Mouse (Mus musculus) liver, adult 10 weeks (tissue): Measurements from ENCODE around the gene Trim27. TPM values are rescaled to one million over a fixed set of nuclear protein-coding genes. Genes with fewer than 3 reads are reported as not detected.

Experiments used
- polyA plus RNA-seq: library from polyadenylated mRNA; stranded (reverse); fragments of 350-450 nt; fragmentation: Illumina TruSeq; extraction: RNeasy Lipid Tissue Mini Kit (QIAGEN cat#74804); gene quantifications from one replicate; pipeline ENCODE4 v1.2.3, GENCODE M21; 2014; ENCODE audit warnings: low read depth, low replicate concordance

Trim27 gene
- polyA plus RNA-seq, result 17.1 TPM

GRCm38 (mm10) chr13:21179367-21179723, at the start of gene Trim27:
Trim27 (plus strand) TSS chr13:21179445.

GRCm38 (mm10) chr13:21145767-21146166, 33.5 kb upstream of the Trim27 start, which contains the start of gene Olfr1368:
Olfr1368 (minus strand) TSS chr13:21145867.

Other genes starting within 250 kb of the Trim27 start
- gene Olfr1370, start 104.5 kb upstream of the Trim27 start, polyA plus RNA-seq, result not detected
- not detected for gene Olfr1369-ps1, start 68.0 kb upstream of the Trim27 start, polyA plus RNA-seq
- gene Olfr263, start 49.8 kb upstream of the Trim27 start, polyA plus RNA-seq, result not detected
- gene Olfr1368, start 33.6 kb upstream of the Trim27 start, polyA plus RNA-seq, result not detected
- gene Gpx5, start 113.3 kb downstream of the Trim27 start, polyA plus RNA-seq, result not detected
- gene Gpx6, start 132.7 kb downstream of the Trim27 start, polyA plus RNA-seq, result 1.6 TPM
- not detected for gene Olfr1367, start 167.5 kb downstream of the Trim27 start, polyA plus RNA-seq
- 8.6 TPM for gene Zscan12, start 183.4 kb downstream of the Trim27 start, polyA plus RNA-seq
- gene Zkscan3, start 223.3 kb downstream of the Trim27 start, polyA plus RNA-seq, result 52.6 TPM